22 mouse cellular contexts compared by ENCODE assay signal in genomic region chr7:62415222-62415621, GRCm38 (mm10). TPM values are rescaled to one million over a fixed set of nuclear protein-coding genes. Genes with fewer than 3 reads are reported as not detected.
A peak's percentile ranks its signal among the peaks of the same experiment; 100 is the strongest.
DNase-seq lines count a peak whose midpoint lies in the region; ATAC-seq lines count a peak whose summit lies in the region.
"Had no signal": no experiment of that assay in that cellular context is flagged by ENCODE, and none has a peak within 500 bp of the region (broad histone marks: within the 10 kb centered on the region; RNA-seq: fewer than 3 reads in every experiment).

No protein-coding gene starts in this region.

- no peak for ATAC-seq in neural tube, embryonic 13.5 days (ENCODE audit: low read depth)
- ATAC-seq in forebrain, embryonic 16.5 days = no peak
- ATAC-seq in midbrain, embryonic 12.5 days (ENCODE audit: low FRiP score, low read depth) = no peak; the same call in 1 of the 2 replicates
- ATAC-seq in kidney, embryonic 16.5 days (ENCODE audit: low FRiP score, low TSS enrichment) = no peak
- ATAC-seq: intestine, embryonic 16.5 days had no signal

- no peak overlapping the region for H3K4me2 ChIP-seq in neural tube, embryonic 13.5 days
- H3K4me2 ChIP-seq in forebrain, embryonic 16.5 days (ENCODE audit: low read length) = no peak overlapping the region
- H3K4me2 ChIP-seq in midbrain, embryonic 12.5 days (replicated peaks) = 0 out of 2 replicates have a peak overlapping the region, but pooled peaks have one; percentile 15
- no peak overlapping the region for H3K4me2 ChIP-seq in kidney, embryonic 16.5 days (replicated peaks; ENCODE audit: low read depth, low read length)
- H3K4me2 ChIP-seq: heart, embryonic 11.5 days; liver, embryonic 11.5 days had no signal

- peak overlapping the region; percentile 52; the same call in 1 of the 2 replicates for H3K27ac ChIP-seq in neural tube, embryonic 13.5 days (replicated peaks)
- H3K27ac ChIP-seq in forebrain, embryonic 16.5 days (ENCODE audit: low read length) = peak overlapping the region; percentile 44; the same call in 1 of the 2 replicates
- peak overlapping the region; percentile 80 for H3K27ac ChIP-seq in midbrain, embryonic 12.5 days (replicated peaks)
- H3K27ac ChIP-seq in kidney, embryonic 16.5 days (ENCODE audit: low read length) = no peak overlapping the region
- H3K27ac ChIP-seq: left cerebral cortex, adult 2 months; limb, embryonic 10.5 days had no signal

- no peaks in the 10 kb centered on the region for H3K27me3 ChIP-seq in neural tube, embryonic 13.5 days
- H3K27me3 ChIP-seq in forebrain, embryonic 16.5 days (replicated peaks; ENCODE audit: control insufficient read depth, insufficient read depth, low read length) = no peaks in the 10 kb centered on the region
- no peaks in the 10 kb centered on the region for H3K27me3 ChIP-seq in midbrain, embryonic 12.5 days
- no peaks in the 10 kb centered on the region for H3K27me3 ChIP-seq in kidney, embryonic 16.5 days (ENCODE audit: insufficient read depth, low read length)

- no peak overlapping the region for H3K4me3 ChIP-seq in neural tube, embryonic 13.5 days
- H3K4me3 ChIP-seq in forebrain, embryonic 16.5 days (replicated peaks; ENCODE audit: low read length) = no peak overlapping the region
- no peak overlapping the region for H3K4me3 ChIP-seq in midbrain, embryonic 12.5 days
- no peak overlapping the region for H3K4me3 ChIP-seq in kidney, embryonic 16.5 days (ENCODE audit: low read length)
- H3K4me3 ChIP-seq: left cerebral cortex, adult 2 months; limb, embryonic 10.5 days had no signal

- 37% methylated on average over 1 of the region's 1 CpGs for WGBS in neural tube, embryonic 13.5 days
- WGBS in forebrain, embryonic 16.5 days = 44% methylated on average over 1 of the region's 1 CpGs
- 27% methylated on average over 1 of the region's 1 CpGs for WGBS in midbrain, embryonic 12.5 days
- 78% methylated on average over 1 of the region's 1 CpGs for WGBS in kidney, embryonic 16.5 days

- no peak overlapping the region for H3K9ac ChIP-seq in neural tube, embryonic 13.5 days
- H3K9ac ChIP-seq in forebrain, embryonic 16.5 days (replicated peaks; ENCODE audit: low read depth, low read length) = no peak overlapping the region
- H3K9ac ChIP-seq in midbrain, embryonic 12.5 days (replicated peaks) = no peak overlapping the region
- H3K9ac ChIP-seq in kidney, embryonic 16.5 days (replicated peaks; ENCODE audit: low read length) = no peak overlapping the region

- peaks cover 14% of the 10 kb centered on the region; the same call in 1 of the 2 replicates for H3K4me1 ChIP-seq in neural tube, embryonic 13.5 days (replicated peaks)
- peaks cover 8% of the 10 kb centered on the region; the same call in 1 of the 2 replicates for H3K4me1 ChIP-seq in forebrain, embryonic 16.5 days (replicated peaks; ENCODE audit: control insufficient read depth, insufficient read depth, low read length)
- H3K4me1 ChIP-seq in midbrain, embryonic 12.5 days = 0 out of 2 replicates have a peak, but pooled peaks cover 9% of the 10 kb centered on the region
- H3K4me1 ChIP-seq in kidney, embryonic 16.5 days (ENCODE audit: insufficient read depth, low read length) = peaks cover 8% of the 10 kb centered on the region

- no peaks in the 10 kb centered on the region for H3K36me3 ChIP-seq in neural tube, embryonic 13.5 days
- H3K36me3 ChIP-seq in forebrain, embryonic 16.5 days (ENCODE audit: control insufficient read depth, insufficient read depth) = no peaks in the 10 kb centered on the region
- H3K36me3 ChIP-seq in midbrain, embryonic 12.5 days = no peaks in the 10 kb centered on the region
- H3K36me3 ChIP-seq in kidney, embryonic 16.5 days (ENCODE audit: insufficient read depth, low read length) = no peaks in the 10 kb centered on the region
- H3K36me3 ChIP-seq: limb, embryonic 10.5 days had no signal

- DNase-seq in neural tube, embryonic 10.5 days (ENCODE audit: extremely low spot score, low spot score) = no peak
- DNase-seq in MN1 (ENCODE audit: low spot score) = no peak
- DNase-seq in kidney, adult 8-10 months = no peak
- DNase-seq: adrenal gland, postnatal 25 days; B cell, adult 2 months; cerebellum, adult 8-10 months; gastrocnemius, postnatal 36 days; kidney, postnatal 14 days; lung, adult 2 months; lung, postnatal 4 days; right cerebral cortex, postnatal 4 days; thymus, postnatal 25 days had no signal

- H3K9me3 ChIP-seq in neural tube, embryonic 13.5 days = 0 out of 2 replicates have a peak, but pooled peaks cover 11% of the 10 kb centered on the region
- peaks cover 3% of the 10 kb centered on the region; the same call in 1 of the 2 replicates for H3K9me3 ChIP-seq in forebrain, embryonic 16.5 days (ENCODE audit: control insufficient read depth, low read length)
- H3K9me3 ChIP-seq in midbrain, embryonic 12.5 days = peaks cover 14% of the 10 kb centered on the region; the same call in 1 of the 2 replicates
- H3K9me3 ChIP-seq in kidney, embryonic 16.5 days (ENCODE audit: low read length) = peaks cover 4% of the 10 kb centered on the region; the same call in 1 of the 2 replicates

RNA-seq across cellular contexts. Expression of gene Mkrn3, which starts 4.7 kb away (rescaled TPM):
- 14.4 and 16.7 TPM in 2 replicates for polyA plus RNA-seq in neural tube, embryonic 13.5 days (2015; fragmentation: Nextera tagmentation; extraction: Ambion mirVana)
- polyA plus RNA-seq in forebrain, embryonic 16.5 days (2015; fragmentation: Nextera tagmentation; extraction: Ambion mirVana) = 23.4 and 26.4 TPM in 2 replicates
- 25.2 and 26.4 TPM in 2 replicates for polyA plus RNA-seq in midbrain, embryonic 12.5 days (2016; fragmentation: Nextera tagmentation; extraction: Ambion mirVana)
- polyA plus RNA-seq in kidney, embryonic 16.5 days (2015; fragmentation: Nextera tagmentation; extraction: Ambion mirVana) = 5.1 and 5.2 TPM in 2 replicates

RNA-seq across cellular contexts. Expression of gene Magel2, which starts 38.4 kb away (rescaled TPM):
- 9.7 and 9.9 TPM in 2 replicates for polyA plus RNA-seq in neural tube, embryonic 13.5 days (2015; fragmentation: Nextera tagmentation; extraction: Ambion mirVana)
- 5.1 and 14.1 TPM in 2 replicates for polyA plus RNA-seq in forebrain, embryonic 16.5 days (2015; fragmentation: Nextera tagmentation; extraction: Ambion mirVana)
- 14.6 and 20.2 TPM in 2 replicates for polyA plus RNA-seq in midbrain, embryonic 12.5 days (2016; fragmentation: Nextera tagmentation; extraction: Ambion mirVana)
- polyA plus RNA-seq in kidney, embryonic 16.5 days (2015; fragmentation: Nextera tagmentation; extraction: Ambion mirVana) = 0.74 and 1.1 TPM in 2 replicates
- polyA plus RNA-seq: lung, adult 2 months; testis, adult 2 months had no signal

RNA-seq across cellular contexts. Expression of gene Peg12, which starts 49.1 kb away (rescaled TPM):
- 14.6 and 19.1 TPM in 2 replicates for polyA plus RNA-seq in neural tube, embryonic 13.5 days (2015; fragmentation: Nextera tagmentation; extraction: Ambion mirVana)
- 16.2 and 16.7 TPM in 2 replicates for polyA plus RNA-seq in forebrain, embryonic 16.5 days (2015; fragmentation: Nextera tagmentation; extraction: Ambion mirVana)
- polyA plus RNA-seq in midbrain, embryonic 12.5 days (2016; fragmentation: Nextera tagmentation; extraction: Ambion mirVana) = 67.3 and 74.3 TPM in 2 replicates
- polyA plus RNA-seq in kidney, embryonic 16.5 days (2015; fragmentation: Nextera tagmentation; extraction: Ambion mirVana) = 24.2 and 25.4 TPM in 2 replicates
